Mouse (Mus musculus): ENCODE results near the gene Il27ra. TPM values are rescaled to one million over a fixed set of nuclear protein-coding genes. Genes with fewer than 3 reads are reported as not detected.

Gene Il27ra
- total and polyA plus RNA-seq, 3 experiments = 3.2 to 4.6 (median 3.7) TPM

- Histone ChIP-seq H3K4me1 (ENCODE audit: control insufficient read depth, insufficient read depth, low read length) (peaks cover 30% of the 10 kb centered on the region), H3K27me3 (ENCODE audit: control insufficient read depth, insufficient read depth, low read length) (no peaks in the 10 kb centered on the region), H3K79me2 (replicated peaks; ENCODE audit: control insufficient read depth, insufficient read depth, low read length) (no peaks in the 10 kb centered on the region), H3K4me3 (no peak overlapping the region), H3K9ac (ENCODE audit: low read depth, low read length) (no peak overlapping the region), H3K36me3 (ENCODE audit: control insufficient read depth, insufficient read depth, low read length) (no peaks in the 10 kb centered on the region), H3K27ac (peak overlapping the region; percentile 42)
- 13% methylated on average over 12 of the region's 12 CpGs for WGBS
- DNase-seq = no peak
- intact Hi-C loops (cut with DNase I) = loop anchor here (2.0 to 5.0 kb wide), 2 partner anchors 36 to 79 kb away; partner anchors contain the start of genes 4930432K21Rik, Cc2d1a and Dcaf15
- TF ChIP-seq POLR2A (IDR thresholded peaks at IDR 0.05; ENCODE audit: insufficient read depth, low read depth, low read length) (no peak), CTCF (IDR thresholded peaks at IDR 0.05) (no peak), EP300 (IDR thresholded peaks at IDR 0.05; ENCODE audit: insufficient read depth, low read depth, low read length) (no peak)
These were observed 26.1 kb upstream of the Il27ra start for GRCm38 (mm10) chr8:84068316-84069035.

DNA sequence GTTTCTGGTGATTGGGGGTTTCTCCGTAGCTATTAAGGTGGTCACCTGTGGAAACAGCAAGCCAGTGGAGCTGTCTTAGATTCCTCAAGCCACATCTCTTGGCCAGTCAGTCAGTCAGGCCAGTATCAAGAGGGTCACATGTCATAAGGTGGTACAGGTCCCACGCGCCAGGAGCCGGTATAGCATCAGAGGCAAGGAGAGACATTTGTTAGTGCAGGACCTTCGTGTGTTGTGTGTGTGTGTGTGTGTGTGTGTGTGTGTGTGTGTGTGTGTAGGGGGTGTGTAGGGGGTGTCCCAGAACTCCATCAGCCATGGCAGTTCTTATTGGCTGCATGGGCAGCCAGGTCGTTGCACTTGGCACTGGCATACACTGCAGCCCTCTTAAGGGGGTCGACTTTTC is 25.5 kb upstream of the Il27ra start:
- no peak for DNase-seq
- no peak overlapping the region for H3K9ac ChIP-seq (ENCODE audit: low read depth, low read length)
- H3K36me3 ChIP-seq (ENCODE audit: control insufficient read depth, insufficient read depth, low read length) = no peaks in the 10 kb centered on the region
- no peaks in the 10 kb centered on the region for H3K27me3 ChIP-seq (ENCODE audit: control insufficient read depth, insufficient read depth, low read length)
- no peak overlapping the region; the same call in 1 of the 2 replicates for H3K4me3 ChIP-seq
- WGBS = 62% methylated on average over 7 of the region's 7 CpGs
- H3K79me2 ChIP-seq (replicated peaks; ENCODE audit: control insufficient read depth, insufficient read depth, low read length) = no peaks in the 10 kb centered on the region
- H3K27ac ChIP-seq = peak overlapping the region; percentile 96; the same call in 1 of the 2 replicates
- TF ChIP-seq EP300 (IDR thresholded peaks at IDR 0.05; ENCODE audit: insufficient read depth, low read depth, low read length) = no peak
- no peak for TF ChIP-seq CTCF (IDR thresholded peaks at IDR 0.05)
- TF ChIP-seq POLR2A (IDR thresholded peaks at IDR 0.05; ENCODE audit: insufficient read depth, low read depth, low read length) = no peak
- peaks cover 30% of the 10 kb centered on the region for H3K4me1 ChIP-seq (ENCODE audit: control insufficient read depth, insufficient read depth, low read length)
- intact Hi-C loops (cut with DNase I) = loop anchor here (2.0 to 5.0 kb wide), 3 partner anchors 37 to 79 kb away; partner anchors contain the start of genes 4930432K21Rik, Cc2d1a and Dcaf15

DNA sequence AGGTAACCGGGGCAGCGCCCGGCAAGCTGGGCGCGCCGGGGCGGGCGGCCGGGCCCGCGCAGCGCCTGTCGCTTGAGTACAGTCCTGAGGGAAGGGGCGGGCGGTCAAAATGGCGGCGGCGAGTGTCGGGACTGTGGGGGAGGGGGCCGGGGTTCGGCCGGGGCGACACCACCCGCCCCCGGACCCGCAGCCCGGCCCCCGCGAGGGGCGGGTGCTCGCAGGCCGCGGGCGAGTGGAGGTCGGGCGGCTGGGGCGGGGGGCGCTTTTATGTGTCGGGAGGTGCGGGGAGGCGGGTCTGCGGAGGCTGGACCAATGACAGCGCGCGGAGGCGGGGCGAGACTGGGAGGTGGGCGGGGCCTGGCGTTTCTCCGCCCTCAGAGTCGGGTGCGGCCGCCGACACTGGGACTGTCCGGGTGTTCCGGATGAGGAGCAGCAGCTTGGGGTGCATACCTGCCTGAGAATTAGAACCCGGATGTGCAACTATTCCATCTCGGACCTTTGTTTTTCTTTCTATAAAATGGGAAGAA is 24.7 kb upstream of the Il27ra start:
- H3K4me3 ChIP-seq = peak overlapping the region; percentile 82
- peaks cover 23% of the 10 kb centered on the region for H3K4me1 ChIP-seq (ENCODE audit: control insufficient read depth, insufficient read depth, low read length)
- peak overlapping the region; percentile 66 for H3K9ac ChIP-seq (ENCODE audit: low read depth, low read length)
- peak overlapping the region; percentile 96 for H3K27ac ChIP-seq
- under 1% methylated on average over 55 of the region's 58 CpGs for WGBS
- no peaks in the 10 kb centered on the region for H3K36me3 ChIP-seq (ENCODE audit: control insufficient read depth, insufficient read depth, low read length)
- DNase-seq = peak; percentile 96 to 99
- intact Hi-C loops (cut with DNase I) = loop anchor here (2.0 to 5.0 kb wide), 2 partner anchors 56 to 80 kb away; partner anchors contain the start of genes 4930432K21Rik and Cc2d1a
- H3K79me2 ChIP-seq (replicated peaks; ENCODE audit: control insufficient read depth, insufficient read depth, low read length) = no peaks in the 10 kb centered on the region
- TF ChIP-seq POLR2A (IDR thresholded peaks at IDR 0.05; ENCODE audit: insufficient read depth, low read depth, low read length) (peak; percentile 94), EP300 (IDR thresholded peaks at IDR 0.05; ENCODE audit: insufficient read depth, low read depth, low read length) (no peak), CTCF (IDR thresholded peaks at IDR 0.05) (no peak)
- H3K27me3 ChIP-seq (ENCODE audit: control insufficient read depth, insufficient read depth, low read length) = no peaks in the 10 kb centered on the region

GRCm38 (mm10) chr8:84066291-84066930 is 24.0 kb upstream of the Il27ra start, which contains the start of gene Rfx1:
TSS of gene Rfx1 (plus strand) at chr8:84066834.
- TF ChIP-seq CTCF (IDR thresholded peaks at IDR 0.05) = no peak; the same call in 1 of the 2 replicates
- TF ChIP-seq EP300 (IDR thresholded peaks at IDR 0.05; ENCODE audit: insufficient read depth, low read depth, low read length) = peak; percentile 90
- TF ChIP-seq POLR2A (IDR thresholded peaks at IDR 0.05; ENCODE audit: insufficient read depth, low read depth, low read length) = peak; percentile 94
- Histone ChIP-seq H3K4me1 (ENCODE audit: control insufficient read depth, insufficient read depth, low read length) (peaks cover 19% of the 10 kb centered on the region), H3K4me3 (peak within 1 kb of the TSS; percentile 82), H3K9ac (ENCODE audit: low read depth, low read length) (peak within 1 kb of the TSS; percentile 77), H3K27me3 (ENCODE audit: control insufficient read depth, insufficient read depth, low read length) (no peaks in the 10 kb centered on the region), H3K27ac (peak within 1 kb of the TSS; percentile 97), H3K36me3 (ENCODE audit: control insufficient read depth, insufficient read depth, low read length) (no peaks in the 10 kb centered on the region), H3K79me2 (replicated peaks; ENCODE audit: control insufficient read depth, insufficient read depth, low read length) (no peaks in the 10 kb centered on the region)
- DNase-seq = peak; percentile 98 to 100
- intact Hi-C loops (cut with DNase I) = loop anchor here (2.0 to 5.0 kb wide), 2 partner anchors 56 to 81 kb away; partner anchors contain the start of genes 4930432K21Rik and Cc2d1a
- under 1% methylated on average over 51 of the region's 51 CpGs for WGBS

GRCm38 (mm10) chr8:84065457-84066072 is 23.2 kb upstream of the Il27ra start:
- intact Hi-C loops (cut with DNase I) = loop anchor here (2.0 to 5.0 kb wide), 3 partner anchors 27 to 82 kb away; partner anchors contain the start of genes 4930432K21Rik and Cc2d1a
- TF ChIP-seq CTCF (IDR thresholded peaks at IDR 0.05) = no peak
- TF ChIP-seq POLR2A (IDR thresholded peaks at IDR 0.05; ENCODE audit: insufficient read depth, low read depth, low read length) = no peak
- H3K4me1 ChIP-seq (ENCODE audit: control insufficient read depth, insufficient read depth, low read length) = peaks cover 15% of the 10 kb centered on the region
- H3K9ac ChIP-seq (ENCODE audit: low read depth, low read length) = peak overlapping the region; percentile 77
- H3K27me3 ChIP-seq (ENCODE audit: control insufficient read depth, insufficient read depth, low read length) = no peaks in the 10 kb centered on the region
- no peaks in the 10 kb centered on the region for H3K79me2 ChIP-seq (replicated peaks; ENCODE audit: control insufficient read depth, insufficient read depth, low read length)
- peak overlapping the region; percentile 72 for H3K4me3 ChIP-seq
- peak overlapping the region; percentile 97 for H3K27ac ChIP-seq
- no peak for DNase-seq
- 23% methylated on average over 5 of the region's 5 CpGs for WGBS
- no peaks in the 10 kb centered on the region for H3K36me3 ChIP-seq (ENCODE audit: control insufficient read depth, insufficient read depth, low read length)

Measured in heart, adult 2 months (tissue).